Mouse (Mus musculus) liver, adult 2 months (tissue): Measurements from ENCODE around the gene Trak2.

Experiments used
- CTCF ChIP-seq: fragments of 200-500 bp; IDR thresholded peaks from 2 replicates; pipeline ENCODE4 v1.5.1; 2011; ENCODE audit warnings: low read depth, low read length, control low read depth
- POLR2A ChIP-seq: fragments of 200-500 bp; IDR thresholded peaks from 2 replicates; pipeline ENCODE4 v1.6.1; 2011; ENCODE audit warnings: low read length, control low read depth; ENCODE audit not compliant: insufficient read depth; ENCODE audit errors: extremely low read depth

DNA sequence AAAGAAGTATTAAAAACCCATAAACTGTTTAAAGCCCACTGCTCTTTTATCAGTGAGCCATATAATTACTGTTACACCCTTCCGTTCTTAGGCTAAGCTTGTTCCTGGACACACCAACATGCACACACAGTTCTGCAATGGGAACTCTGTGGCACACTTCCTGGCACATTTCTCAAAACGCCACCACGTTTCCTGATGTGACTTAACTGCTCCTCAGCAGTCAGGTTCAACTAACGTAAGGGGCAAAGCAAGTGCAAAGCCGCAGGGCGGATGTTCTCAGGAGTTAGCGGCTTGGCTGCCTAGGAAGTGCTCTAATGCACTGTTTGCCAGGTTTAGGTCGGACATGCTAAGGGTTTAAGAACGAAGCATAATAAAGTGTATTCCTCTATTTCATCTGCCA lies 17.0 kb downstream of the Trak2 start:
- no peak for TF ChIP-seq POLR2A
- TF ChIP-seq CTCF: no peak
